Comparison of ENCODE assay signal across 9 mouse cellular contexts in genomic region chr12:8331489-8332173, GRCm38 (mm10). TPM values are rescaled to one million over a fixed set of nuclear protein-coding genes. Genes with fewer than 3 reads are reported as not detected.
A peak's percentile ranks its signal among the peaks of the same experiment; 100 is the strongest.
DNase-seq lines count a peak whose midpoint lies in the region; ATAC-seq and TF ChIP-seq lines count a peak whose summit lies in the region.
"Had no signal": no experiment of that assay in that cellular context is flagged by ENCODE, and none has a peak within 500 bp of the region (broad histone marks: within the 10 kb centered on the region; RNA-seq: fewer than 3 reads in every experiment).

No protein-coding gene starts in this region.

- H3K4me2 ChIP-seq in intestine, embryonic 16.5 days (ENCODE audit: low read depth, low read length), result no peak overlapping the region

- intact Hi-C loops in gastrocnemius, adult 2 months (cut with DNase I), result no loop called here
- intact Hi-C loops in gastrocnemius, postnatal 36 days (cut with DNase I), result loop anchor here (5.0 kb wide), 1 partner anchor 106 kb away; no protein-coding TSS in a partner anchor
- intact Hi-C loops in left cerebral cortex, postnatal 25 days (cut with DNase I), result no loop called here

- H3K9me3 ChIP-seq in intestine, embryonic 16.5 days (ENCODE audit: control insufficient read depth, low read length), result no peaks in the 10 kb centered on the region

- H3K27ac ChIP-seq in gastrocnemius, adult 2 months, result peak overlapping the region; percentile 74
- H3K27ac ChIP-seq in intestine, embryonic 16.5 days (ENCODE audit: low read length), result no peak overlapping the region; the same call in 1 of the 2 replicates

- peak; percentile 30; the same call in 1 of the 2 replicates for ATAC-seq in intestine, embryonic 16.5 days

- WGBS in intestine, embryonic 16.5 days, result 50% methylated on average over 14 of the region's 14 CpGs

- no peak overlapping the region for H3K4me3 ChIP-seq in gastrocnemius, adult 2 months
- H3K4me3 ChIP-seq in intestine, embryonic 16.5 days (ENCODE audit: low read length), result no peak overlapping the region

- H3K9ac ChIP-seq in intestine, embryonic 16.5 days (ENCODE audit: low read depth, low read length), result no peak overlapping the region

- TF ChIP-seq CTCF in gastrocnemius, adult 2 months (IDR thresholded peaks at IDR 0.05), result no peak

- H3K27me3 ChIP-seq in intestine, embryonic 16.5 days (replicated peaks; ENCODE audit: control insufficient read depth, insufficient read depth, low read length), result no peaks in the 10 kb centered on the region

- H3K36me3 ChIP-seq in intestine, embryonic 16.5 days (ENCODE audit: control insufficient read depth, insufficient read depth, low read length), result peaks cover 7% of the 10 kb centered on the region

- DNase-seq in gastrocnemius, adult 2 months, result peak; percentile 81
- no peak for DNase-seq in gastrocnemius, postnatal 36 days
- DNase-seq in adrenal gland, postnatal 10 days, result peak; percentile 55
- DNase-seq in heart, adult 18-20 months, result peak; percentile 74 to 81
- no peak for DNase-seq in retina, postnatal 1 day
- no peak for DNase-seq in adipocyte (ENCODE audit: low spot score)
- no peak for DNase-seq in left cerebral cortex, postnatal 25 days (ENCODE audit: low spot score in 2 of 2)

- peaks cover 11% of the 10 kb centered on the region for H3K4me1 ChIP-seq in intestine, embryonic 16.5 days (ENCODE audit: control insufficient read depth, insufficient read depth, low read length)

RNA-seq across cellular contexts. Expression of gene Hs1bp3, which starts 18.4 kb away (rescaled TPM):
- 1 to 10 TPM; 6.1 to 7.7 TPM for total RNA-seq in gastrocnemius, adult 2 months (2021)
- total RNA-seq in gastrocnemius, postnatal 36 days (2021), result 1 to 10 TPM; 4.3 to 5.3 TPM
- 10 to 100 TPM; 11.0 to 16.9 TPM for total RNA-seq in adrenal gland, postnatal 10 days (2021)
- total RNA-seq in heart, adult 18-20 months (2021), result 10 to 100 TPM; 13.8 to 15.6 TPM
- polyA plus RNA-seq in intestine, embryonic 16.5 days (2015; fragmentation: Nextera tagmentation; extraction: Ambion mirVana), result 30.3 and 32.5 TPM in 2 replicates
- 10 to 100 TPM; 14.3 to 15.6 TPM for total RNA-seq in left cerebral cortex, postnatal 25 days (2021)

RNA-seq across cellular contexts. Expression of gene Gdf7, which starts 29.9 kb away (rescaled TPM):
- total RNA-seq in gastrocnemius, adult 2 months (2021), result not detected
- total RNA-seq in gastrocnemius, postnatal 36 days (2021), result not detected
- total RNA-seq in adrenal gland, postnatal 10 days (2021), result under 1 TPM in 1 of 2 experiments, not detected in 1; 0.18 TPM
- total RNA-seq in heart, adult 18-20 months (2021), result under 1 TPM; 0.17 to 0.26 TPM
- polyA plus RNA-seq in intestine, embryonic 16.5 days (2015; fragmentation: Nextera tagmentation; extraction: Ambion mirVana), result not detected in 2 replicates
- total RNA-seq in left cerebral cortex, postnatal 25 days (2021), result under 1 TPM; 0.71 to 0.85 TPM
- polyA plus RNA-seq: spleen, adult 2 months had no signal

Comparison
In these comparisons a context has a peak if more than half of its experiments do, and no peak if none do; other contexts are left out.
1. DNase-seq: peak in gastrocnemius, adult 2 months (single experiment), adrenal gland, postnatal 10 days (single experiment) and heart, adult 18-20 months (2 of 2); none in gastrocnemius, postnatal 36 days (0 of 2), retina, postnatal 1 day (single experiment), adipocyte (single experiment) and left cerebral cortex, postnatal 25 days (0 of 2).